Mouse (Mus musculus): ENCODE results near the gene Pald1.

The Pald1 gene

DNA sequence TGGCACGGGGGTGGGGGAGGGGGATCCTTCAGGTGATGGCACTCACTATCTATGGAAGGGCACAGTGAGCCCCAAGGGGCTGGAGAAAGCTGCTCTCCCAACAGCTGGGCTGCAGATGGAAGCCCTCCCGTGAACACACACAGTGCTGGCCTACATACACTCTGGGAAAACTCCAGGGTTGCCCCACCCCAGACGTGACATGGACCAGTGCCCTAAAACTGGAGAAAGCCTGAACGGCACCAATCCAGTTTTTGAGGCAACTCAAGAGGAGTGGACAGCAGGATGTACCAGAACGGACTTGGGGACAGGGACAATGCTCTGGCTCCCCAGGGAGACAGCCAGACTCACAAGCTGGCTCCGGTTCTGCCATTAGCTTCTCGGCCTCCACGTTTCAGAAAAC, 58.6 kb downstream of the Pald1 start:
- DNase-seq, result no peak

GRCm38 (mm10) chr10:61318527-61318926, 64.8 kb downstream of the Pald1 start:
- DNase-seq, result no peak

- DNase-seq, result no peak
Observed at GRCm38 (mm10) chr10:61315324-61315880, 67.9 kb downstream of the Pald1 start.

DNA sequence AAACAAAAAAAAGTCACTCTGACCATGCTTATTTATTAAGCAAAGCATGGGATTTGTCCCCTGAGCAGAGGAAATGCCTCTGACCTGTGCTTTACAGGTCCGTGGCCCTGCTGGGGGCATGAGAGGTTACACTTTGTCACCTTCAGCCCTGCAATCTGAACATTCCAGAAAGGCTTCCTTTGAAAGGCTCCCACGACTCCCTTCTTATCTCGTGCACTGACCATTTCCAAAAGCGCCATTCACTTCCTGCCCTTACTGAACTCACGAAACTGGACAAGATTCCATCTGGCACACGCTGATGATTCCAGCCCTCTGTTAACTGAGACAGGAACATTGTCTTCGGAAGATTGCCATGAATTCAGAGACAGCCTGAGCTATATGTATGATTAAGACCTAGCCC, 69.6 kb downstream of the Pald1 start:
- no peak for DNase-seq

DNA sequence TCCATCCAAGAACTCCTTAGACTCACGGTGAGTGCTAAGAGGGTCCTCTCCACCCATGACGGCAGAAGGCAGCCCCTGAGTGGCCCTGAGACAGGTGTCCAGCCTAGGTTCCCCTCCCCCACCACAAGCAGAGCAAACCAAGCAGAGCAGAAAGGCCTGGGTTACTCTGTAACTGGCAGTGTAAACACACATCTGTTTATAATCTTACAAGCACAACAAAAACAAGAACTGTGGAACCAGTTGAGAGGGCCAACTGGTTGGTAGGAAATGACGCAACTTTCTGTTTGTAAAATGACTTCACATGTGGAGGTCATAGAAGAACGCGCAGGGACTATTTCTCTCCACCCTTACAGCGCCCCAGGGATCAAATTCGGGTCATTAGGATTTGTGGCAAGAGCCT, 70.6 kb downstream of the Pald1 start:
- DNase-seq, result no peak

DNA sequence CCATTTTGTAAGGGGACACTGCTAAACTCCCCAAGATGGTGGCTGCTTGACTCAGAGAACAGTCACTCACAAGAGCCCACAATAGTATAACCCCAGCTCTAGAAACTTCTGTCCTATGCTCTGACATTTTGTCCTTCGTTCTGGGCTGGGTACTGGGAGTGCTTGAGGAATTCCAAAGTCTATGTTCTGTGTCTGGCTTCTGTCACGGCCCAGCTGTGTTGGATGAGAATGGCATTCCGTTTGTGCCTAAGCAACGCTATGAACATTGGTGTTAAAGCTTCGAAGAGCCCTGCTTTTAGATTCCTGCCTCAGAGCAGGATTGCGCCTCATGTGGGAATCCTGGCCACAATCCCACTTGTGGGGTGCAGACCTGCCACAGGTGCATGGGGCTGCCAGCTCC, 71.2 kb downstream of the Pald1 start:
- DNase-seq, result no peak

- no peak for DNase-seq
Observed at GRCm38 (mm10) chr10:61308706-61309320, 74.5 kb downstream of the Pald1 start.

DNA sequence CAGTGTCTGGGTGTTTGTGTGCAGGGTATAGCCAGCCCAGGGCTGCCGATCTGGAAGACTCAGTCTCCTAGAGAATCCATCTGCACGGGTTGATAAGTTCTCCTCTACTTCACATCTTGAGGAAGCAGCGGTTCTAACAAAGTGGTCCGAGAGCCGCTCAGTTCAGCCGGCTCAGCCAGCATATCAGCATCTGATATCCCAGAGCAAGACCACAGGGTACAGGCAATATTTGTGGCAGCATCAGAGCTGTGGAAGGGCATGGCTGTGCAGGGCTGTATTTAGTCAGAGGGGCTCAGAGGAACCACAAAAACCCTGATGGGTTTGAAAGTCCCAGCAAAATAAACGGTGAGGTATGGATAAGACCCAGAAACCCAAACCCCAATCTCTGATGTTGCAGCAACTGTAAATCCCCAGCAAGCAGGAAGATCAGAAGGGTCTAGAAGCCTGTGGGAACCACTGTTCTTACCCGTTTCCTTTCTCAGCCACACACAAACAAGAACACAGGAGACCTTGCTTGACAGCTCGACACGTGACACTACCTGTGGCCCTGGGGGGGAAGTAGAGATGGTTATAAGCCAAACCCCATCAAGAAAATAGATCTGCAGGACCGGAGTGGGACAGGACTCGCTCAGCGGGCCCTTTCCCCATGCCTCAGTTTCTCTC, 77.3 kb downstream of the Pald1 start:
- no peak for DNase-seq

GRCm38 (mm10) chr10:61304046-61304445, 79.3 kb downstream of the Pald1 start:
- DNase-seq, result no peak

GRCm38 (mm10) chr10:61300996-61301395, 82.3 kb downstream of the Pald1 start:
- no peak for DNase-seq

DNA sequence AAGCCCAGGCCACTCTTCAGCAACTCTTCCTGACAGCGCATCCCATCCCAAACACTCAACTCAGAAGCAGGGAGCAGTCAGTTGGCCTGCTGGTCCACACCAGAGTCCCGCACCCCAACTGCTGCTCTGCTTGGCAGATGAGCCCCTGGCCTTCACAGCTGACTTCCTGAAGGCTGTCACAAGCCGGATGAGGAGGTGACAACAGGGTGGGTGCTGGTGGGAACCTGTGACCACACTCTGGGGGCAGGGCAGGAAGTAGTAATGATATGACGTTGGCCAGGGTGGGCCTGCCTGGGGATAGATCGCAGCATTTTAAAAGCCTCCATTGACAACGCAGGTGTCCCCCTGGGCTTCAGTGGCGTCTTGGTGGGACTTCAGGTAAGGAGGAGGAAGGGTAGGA, 85.9 kb downstream of the Pald1 start, which contains the start of gene Prf1:
Gene Prf1, plus strand, starts transcription at position 357 of the 400 bp plus-strand sequence.
- no peak for DNase-seq

DNA sequence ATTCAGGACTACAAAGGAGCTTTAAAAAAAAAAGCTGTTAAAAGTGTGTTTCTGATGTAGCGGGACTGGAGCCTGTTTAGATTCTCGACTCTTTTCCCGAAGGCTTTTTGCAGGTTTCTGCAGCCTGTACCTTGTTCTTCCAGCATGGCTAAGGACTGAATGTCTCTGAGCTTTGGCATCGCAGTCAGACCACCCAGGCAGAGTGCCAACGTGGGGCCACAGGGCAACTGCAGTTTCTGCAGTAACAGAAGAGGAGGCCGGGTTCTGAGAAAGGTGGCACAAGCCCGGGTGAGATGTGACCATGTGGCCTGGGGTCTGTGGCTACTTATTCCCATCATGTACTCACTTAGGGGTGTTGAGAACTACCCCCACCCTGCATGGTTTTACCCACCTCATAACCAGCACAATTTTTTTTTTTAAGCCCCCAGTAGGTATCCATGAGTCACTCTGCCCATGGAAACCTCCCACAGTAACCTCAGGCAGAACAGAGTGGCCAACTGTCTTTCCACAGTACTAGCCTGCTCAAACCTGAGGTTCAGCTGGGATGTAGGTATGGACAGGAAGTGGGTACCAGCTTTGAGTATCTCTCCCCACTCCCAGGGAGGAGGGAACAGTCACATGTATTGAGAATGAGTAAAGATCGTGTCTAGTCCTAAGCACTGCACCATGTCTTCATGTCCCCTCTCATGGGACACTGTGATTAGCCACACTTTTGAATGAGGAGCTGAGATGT, 86.5 kb downstream of the Pald1 start:
- DNase-seq, result no peak

- DNase-seq, result no peak
Observed at GRCm38 (mm10) chr10:61294242-61294641, 89.1 kb downstream of the Pald1 start.

- no peak for DNase-seq
Observed at GRCm38 (mm10) chr10:61290479-61290878, 92.9 kb downstream of the Pald1 start.

- no peak for DNase-seq
Observed at GRCm38 (mm10) chr10:61290016-61290415, 93.3 kb downstream of the Pald1 start.

- no peak for DNase-seq
Observed at GRCm38 (mm10) chr10:61286246-61286645, 97.1 kb downstream of the Pald1 start.

DNA sequence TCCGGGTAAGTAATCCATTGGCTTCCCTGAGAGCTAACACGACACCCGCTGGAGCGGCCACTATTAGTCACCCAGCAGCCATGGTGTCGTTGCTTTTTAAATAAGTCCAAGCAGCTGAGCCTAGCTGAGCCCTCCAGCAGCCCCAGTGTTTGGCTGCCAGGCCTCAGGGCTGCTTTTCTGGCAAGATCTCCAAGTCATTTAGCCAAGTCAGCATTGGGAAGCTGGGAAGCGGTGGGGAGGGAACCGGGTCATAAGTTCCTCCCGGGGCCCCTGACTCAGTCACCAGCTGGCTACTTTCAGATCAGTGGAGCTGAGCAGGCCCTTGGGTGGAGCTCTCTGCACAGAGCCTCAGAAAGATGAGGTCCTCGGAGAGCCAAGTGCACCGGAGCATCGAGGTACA, 98.1 kb downstream of the Pald1 start:
- peak; percentile 55 for DNase-seq

GRCm38 (mm10) chr10:61284309-61284708, 99.0 kb downstream of the Pald1 start:
- DNase-seq, result no peak

DNA sequence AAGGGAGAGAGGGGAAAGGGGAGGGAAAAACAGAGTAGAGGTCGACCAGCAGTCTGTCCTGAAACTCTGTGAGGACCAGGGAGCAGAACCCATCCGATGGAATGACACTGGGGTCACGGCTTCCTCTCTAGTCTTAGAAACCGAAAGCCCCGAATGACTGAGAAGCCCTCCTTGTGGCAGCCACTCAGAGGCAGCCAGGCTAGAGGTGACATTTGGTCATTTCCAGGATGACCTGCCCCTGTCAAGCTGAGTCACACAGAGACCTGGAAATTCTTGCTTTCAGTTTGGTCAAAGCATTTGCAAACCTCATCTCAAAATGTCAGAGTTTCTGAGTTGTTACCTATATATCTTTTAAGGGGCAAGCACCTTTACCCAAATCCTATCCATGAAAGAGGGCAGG, 102.2 kb downstream of the Pald1 start:
- DNase-seq, result no peak

GRCm38 (mm10) chr10:61277918-61278674, 105.2 kb downstream of the Pald1 start:
- no peak for DNase-seq

GRCm38 (mm10) chr10:61277051-61277450, 106.3 kb downstream of the Pald1 start:
- DNase-seq, result no peak

DNA sequence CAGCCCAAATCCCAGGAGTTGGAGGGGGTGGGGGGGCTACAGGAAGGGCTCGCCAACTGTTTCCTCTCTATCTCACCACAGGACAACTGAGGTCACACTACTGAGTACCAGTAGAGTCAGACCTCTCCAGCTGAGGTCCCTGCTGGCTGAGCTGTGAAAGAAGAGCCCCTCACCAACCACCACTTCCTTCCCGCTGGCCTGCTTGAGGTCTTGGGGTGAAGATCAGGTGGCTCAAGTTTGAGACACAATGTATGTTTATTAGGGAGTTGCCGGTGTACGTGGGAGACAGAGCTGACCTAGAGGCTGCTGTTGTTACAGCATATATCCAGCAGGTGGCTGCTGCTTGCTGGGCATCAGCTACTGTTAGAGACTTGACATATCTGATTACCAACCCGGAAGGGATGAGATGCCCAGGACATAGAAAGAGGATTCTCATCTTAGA, 107.6 kb downstream of the Pald1 start:
- peak; percentile 26 for DNase-seq

GRCm38 (mm10) chr10:61274532-61274931, 108.8 kb downstream of the Pald1 start:
- no peak for DNase-seq

Measured in cerebellum, adult 9-10 months (tissue).